Mouse (Mus musculus) midbrain, embryonic 13.5 days (tissue): Measurements from ENCODE around the gene Astn2. TPM values are rescaled to one million over a fixed set of nuclear protein-coding genes. Genes with fewer than 3 reads are reported as not detected.
A peak's percentile ranks its signal among the peaks of the same experiment; 100 is the strongest.

Experiments used
- ATAC-seq: fragments of 200-750 bp; cut with Nextera tagmentation; 2 replicates; pipeline ENCODE4 v1.8.0; 2017; ENCODE audit warnings: mild to moderate bottlenecking, moderate TSS enrichment, moderate library complexity
- H3K27ac ChIP-seq: fragments of 300-500 bp; sonication (generic); 2 replicates; pipeline ENCODE4 v1.5.1; 2015; ENCODE audit warnings: inconsistent platforms, mild to moderate bottlenecking, moderate library complexity
- H3K27me3 ChIP-seq: fragments of 300-500 bp; sonication (generic); 2 replicates; pipeline ENCODE4 v1.6.1; 2015; ENCODE audit warnings: mild to moderate bottlenecking, inconsistent platforms
- H3K36me3 ChIP-seq: fragments of 300-500 bp; sonication (generic); 2 replicates; pipeline ENCODE4 v1.6.1; 2015; ENCODE audit warnings: mild to moderate bottlenecking, inconsistent platforms
- H3K4me1 ChIP-seq: fragments of 300-500 bp; sonication (generic); replicated peaks from 2 replicates; pipeline ENCODE4 v1.6.1; 2015; ENCODE audit warnings: inconsistent platforms
- H3K4me2 ChIP-seq: fragments of 300-500 bp; sonication (generic); replicated peaks from 2 replicates; pipeline ENCODE4 v1.6.1; 2015; ENCODE audit warnings: moderate library complexity, mild to moderate bottlenecking, inconsistent platforms
- H3K4me3 ChIP-seq: fragments of 300-500 bp; sonication (generic); replicated peaks from 2 replicates; pipeline ENCODE4 v1.5.1; 2015; ENCODE audit warnings: mild to moderate bottlenecking, inconsistent platforms
- H3K9ac ChIP-seq: fragments of 300-500 bp; sonication (generic); replicated peaks from 2 replicates; pipeline ENCODE4 v1.6.1; 2015; ENCODE audit warnings: mild to moderate bottlenecking, inconsistent platforms
- H3K9me3 ChIP-seq: fragments of 300-500 bp; sonication (generic); 2 replicates; pipeline ENCODE4 v1.6.1; 2016; ENCODE audit warnings: mild to moderate bottlenecking, inconsistent platforms
- WGBS: fragments of 180-500 bp; shearing (Covaris S2); methylation state at CpG from one replicate; pipeline ENCODE4 v1.1.7; 2015; 5-methylcytosine and 5-hydroxymethylcytosine counted together
- polyA plus RNA-seq: library from polyadenylated mRNA; unstranded; fragments of >200 nt; fragmentation: Nextera tagmentation; extraction: Ambion mirVana; gene quantifications from 2 replicates; pipeline ENCODE4 v1.2.1, GENCODE M21; 2015

The Astn2 gene
- polyA plus RNA-seq, 1 experiment from 2014 or later, result 3.0 TPM

DNA sequence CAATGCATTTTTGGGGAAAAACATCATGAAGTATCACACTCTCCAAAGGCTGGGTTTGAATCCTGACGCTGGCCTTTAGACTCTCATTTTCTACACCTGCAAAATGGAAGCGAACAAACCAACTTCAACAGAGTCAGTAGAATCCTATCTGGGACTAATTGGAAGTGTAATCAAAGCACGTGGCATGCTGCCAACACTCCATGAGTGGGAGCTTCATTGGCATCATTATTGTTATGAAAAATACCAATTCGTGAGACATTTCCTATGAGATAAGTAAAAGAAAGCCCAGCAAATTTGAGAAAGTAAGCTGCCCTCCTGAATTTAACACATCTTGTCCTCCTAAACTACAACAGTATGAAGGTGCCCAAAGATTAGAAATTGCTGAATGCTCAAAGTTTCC lies 955.2 kb downstream of the Astn2 start:
- Histone ChIP-seq H3K4me1 (no peaks in the 10 kb centered on the region), H3K9me3 (no peaks in the 10 kb centered on the region), H3K36me3 (no peaks in the 10 kb centered on the region), H3K4me3 (no peak overlapping the region), H3K4me2 (no peak overlapping the region), H3K27ac (no peak overlapping the region), H3K27me3 (no peaks in the 10 kb centered on the region), H3K9ac (no peak overlapping the region)
- ATAC-seq, result no peak
- WGBS, result 86% methylated on average over 4 of the region's 4 CpGs

DNA sequence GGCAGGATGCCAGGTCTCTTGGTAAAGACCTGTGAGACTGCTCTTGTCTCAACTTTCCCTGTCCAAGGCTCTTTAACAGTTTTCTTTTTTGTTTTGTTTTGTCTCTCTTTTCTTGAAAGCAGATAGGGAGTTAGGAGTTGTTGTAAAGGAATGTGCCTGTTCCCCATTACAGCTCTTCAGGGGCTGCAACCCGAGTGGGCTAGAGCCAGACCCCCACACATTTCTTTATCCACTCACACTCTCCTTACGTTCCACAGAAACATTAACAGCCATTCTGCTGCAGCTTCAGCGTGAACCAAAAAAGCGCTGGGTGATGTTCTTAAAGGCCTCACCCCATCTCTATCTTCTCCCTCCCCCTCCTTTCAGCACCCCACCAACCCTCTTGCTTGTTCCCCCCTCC lies 962.7 kb downstream of the Astn2 start:
- no peaks in the 10 kb centered on the region for H3K27me3 ChIP-seq
- H3K4me1 ChIP-seq, result no peaks in the 10 kb centered on the region
- no peak overlapping the region for H3K27ac ChIP-seq
- no peaks in the 10 kb centered on the region for H3K9me3 ChIP-seq
- no peak overlapping the region for H3K4me3 ChIP-seq
- no peak overlapping the region for H3K4me2 ChIP-seq
- 78% methylated on average over 4 of the region's 4 CpGs for WGBS
- ATAC-seq, result no peak
- H3K36me3 ChIP-seq, result no peaks in the 10 kb centered on the region
- H3K9ac ChIP-seq, result no peak overlapping the region

DNA sequence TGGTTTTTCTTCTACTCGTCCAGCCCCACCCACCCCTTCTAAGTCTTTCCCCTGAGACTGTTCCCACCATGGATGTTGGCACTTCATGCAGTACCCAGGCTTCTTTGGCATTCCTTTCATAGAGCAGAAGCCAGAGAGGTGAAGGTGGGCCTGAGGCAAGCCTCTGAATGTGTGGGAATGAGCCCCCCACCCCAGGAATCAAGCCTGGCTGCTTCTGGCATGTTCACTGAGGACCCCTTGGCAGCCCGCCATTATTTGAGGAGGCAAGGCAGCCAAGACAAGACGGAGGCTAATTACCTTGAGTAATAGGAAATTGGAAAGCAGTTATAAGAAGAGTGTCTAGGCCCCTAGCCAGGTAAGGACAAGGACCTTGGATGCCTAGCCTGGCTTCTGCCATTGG lies 973.6 kb downstream of the Astn2 start:
- no peak for ATAC-seq
- Histone ChIP-seq H3K9me3 (no peaks in the 10 kb centered on the region), H3K9ac (no peak overlapping the region), H3K4me2 (no peak overlapping the region), H3K4me1 (no peaks in the 10 kb centered on the region), H3K27me3 (no peaks in the 10 kb centered on the region), H3K27ac (no peak overlapping the region), H3K4me3 (no peak overlapping the region), H3K36me3 (no peaks in the 10 kb centered on the region)
- WGBS, result 78% methylated on average over 3 of the region's 3 CpGs

DNA sequence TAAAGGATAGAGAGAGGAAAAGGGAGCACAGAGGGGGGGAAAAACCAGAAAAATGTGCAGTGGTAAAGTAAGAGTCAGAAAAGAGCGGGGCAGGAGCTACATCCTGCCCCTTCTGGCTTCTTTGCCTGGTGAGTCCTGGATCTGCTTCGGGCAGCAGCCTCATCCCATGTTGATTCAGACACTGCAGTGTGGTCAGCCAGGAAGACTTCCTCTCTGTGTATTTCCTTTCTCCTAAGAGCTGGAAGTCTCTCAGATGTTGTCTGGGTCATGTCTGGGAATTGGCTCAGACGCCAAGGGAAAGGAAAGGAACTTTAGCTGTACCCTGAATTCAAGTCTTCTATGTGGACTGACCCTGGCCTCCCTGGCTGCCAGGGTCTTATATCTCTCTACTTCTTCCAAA lies 976.9 kb downstream of the Astn2 start:
- Histone ChIP-seq H3K9me3 (no peaks in the 10 kb centered on the region), H3K4me2 (no peak overlapping the region), H3K4me3 (no peak overlapping the region), H3K27ac (no peak overlapping the region), H3K36me3 (no peaks in the 10 kb centered on the region), H3K27me3 (no peaks in the 10 kb centered on the region), H3K4me1 (no peaks in the 10 kb centered on the region), H3K9ac (no peak overlapping the region)
- ATAC-seq, result no peak
- 82% methylated on average over 3 of the region's 3 CpGs for WGBS

DNA sequence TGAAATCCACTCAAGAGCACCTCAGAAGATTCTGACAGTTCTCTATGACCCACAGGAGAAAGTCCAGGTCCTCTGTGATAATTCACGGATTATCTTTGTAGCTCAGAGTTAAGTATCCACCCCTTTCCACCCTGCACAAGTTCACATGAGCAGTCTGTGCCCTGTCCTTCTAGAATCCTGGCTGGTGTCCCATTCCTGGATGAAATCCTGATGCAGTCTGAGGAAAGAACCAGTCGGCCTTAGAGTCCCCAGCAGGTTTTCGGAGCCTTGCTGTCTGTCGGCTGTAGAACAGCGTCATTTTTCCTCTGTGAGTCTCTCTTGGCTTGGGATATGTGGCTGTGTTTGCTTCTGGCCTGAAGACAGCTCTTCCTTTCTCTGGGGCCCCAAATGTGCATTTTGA lies 978.0 kb downstream of the Astn2 start:
- ATAC-seq, result no peak
- H3K9ac ChIP-seq, result no peak overlapping the region
- H3K36me3 ChIP-seq, result no peaks in the 10 kb centered on the region
- H3K4me3 ChIP-seq, result no peak overlapping the region
- 86% methylated on average over 5 of the region's 5 CpGs for WGBS
- no peaks in the 10 kb centered on the region for H3K4me1 ChIP-seq
- no peak overlapping the region for H3K27ac ChIP-seq
- H3K27me3 ChIP-seq, result no peaks in the 10 kb centered on the region
- no peak overlapping the region for H3K4me2 ChIP-seq
- H3K9me3 ChIP-seq, result no peaks in the 10 kb centered on the region

DNA sequence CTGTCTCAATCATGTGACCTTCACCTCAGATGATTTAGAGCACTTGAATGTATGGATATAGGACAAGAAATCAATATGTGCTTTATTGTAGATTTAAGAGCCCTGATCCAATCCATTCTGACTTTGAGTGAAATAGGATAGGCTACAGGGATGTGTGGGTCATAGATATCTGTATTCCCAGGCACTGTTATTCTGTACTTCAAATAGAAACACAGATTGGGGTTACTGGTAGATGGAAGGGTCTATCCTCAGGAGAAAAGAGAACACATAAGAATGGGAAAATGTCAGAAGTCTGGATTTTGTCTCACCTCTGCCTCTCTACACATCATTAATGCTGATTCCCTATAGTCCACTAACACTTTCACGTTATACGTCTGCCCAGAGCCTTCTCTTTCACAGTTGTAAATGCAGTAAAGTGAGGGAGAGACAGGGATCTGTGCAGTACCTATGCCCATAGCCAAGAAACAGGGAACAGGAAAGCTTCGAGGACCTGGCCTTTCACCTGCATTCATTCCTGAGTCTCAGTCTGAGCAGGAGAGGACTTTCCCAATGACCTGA lies 981.3 kb downstream of the Astn2 start:
- Histone ChIP-seq H3K27me3 (no peaks in the 10 kb centered on the region), H3K36me3 (no peaks in the 10 kb centered on the region), H3K4me2 (no peak overlapping the region), H3K4me1 (peaks cover 8% of the 10 kb centered on the region), H3K27ac (no peak overlapping the region), H3K9ac (no peak overlapping the region), H3K9me3 (no peaks in the 10 kb centered on the region), H3K4me3 (no peak overlapping the region)
- 94% methylated on average over 3 of the region's 3 CpGs for WGBS
- no peak for ATAC-seq

DNA sequence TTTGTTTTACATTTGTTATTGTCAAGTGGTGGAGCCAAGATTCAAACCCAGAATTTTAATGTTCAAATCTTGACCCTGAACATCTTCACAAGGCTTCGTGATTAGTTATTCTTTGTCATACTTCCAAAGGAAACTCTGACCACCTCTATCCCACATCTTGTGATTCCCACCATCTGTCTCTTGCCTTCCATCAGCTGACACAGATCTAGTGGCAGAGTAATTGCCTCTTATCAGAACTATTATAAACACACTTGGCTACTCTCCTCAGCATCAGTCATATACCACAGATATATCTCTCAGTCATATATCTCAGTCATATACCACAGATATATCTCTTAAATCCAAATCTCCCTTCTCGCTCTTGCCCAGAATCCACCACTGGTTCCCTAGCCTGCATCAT lies 983.1 kb downstream of the Astn2 start:
- ATAC-seq, result no peak
- Histone ChIP-seq H3K9ac (no peak overlapping the region), H3K4me3 (no peak overlapping the region), H3K4me2 (no peak overlapping the region), H3K27ac (no peak overlapping the region), H3K36me3 (no peaks in the 10 kb centered on the region), H3K9me3 (no peaks in the 10 kb centered on the region), H3K27me3 (no peaks in the 10 kb centered on the region), H3K4me1 (peaks cover 8% of the 10 kb centered on the region)
- 85% methylated on average over 2 of the region's 2 CpGs for WGBS

DNA sequence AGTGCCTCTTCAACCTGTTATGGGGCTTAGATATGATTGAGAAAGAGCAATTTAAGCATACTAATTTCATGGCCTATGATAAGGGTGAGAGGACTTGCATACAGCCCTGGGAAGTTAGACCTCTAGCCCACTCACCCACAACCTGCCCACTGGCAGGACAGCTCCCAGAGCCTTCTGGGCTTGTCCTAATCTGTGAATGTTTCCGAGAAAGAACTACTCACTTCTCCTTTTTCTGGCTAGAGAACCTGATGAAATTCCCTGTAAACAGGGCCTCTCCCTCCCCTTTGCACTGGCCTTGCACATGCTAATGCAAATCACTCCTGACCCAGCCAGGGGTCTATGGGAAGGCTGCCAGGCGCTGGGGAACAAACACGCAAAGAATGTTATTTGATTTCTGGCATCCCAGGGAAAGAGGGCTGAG lies 983.9 kb downstream of the Astn2 start:
- peak; percentile 74 for ATAC-seq
- H3K9ac ChIP-seq, result no peak overlapping the region
- WGBS, result 1% methylated on average over 3 of the region's 3 CpGs
- no peak overlapping the region for H3K4me3 ChIP-seq
- no peak overlapping the region for H3K4me2 ChIP-seq
- no peak overlapping the region for H3K27ac ChIP-seq
- H3K9me3 ChIP-seq, result no peaks in the 10 kb centered on the region
- no peaks in the 10 kb centered on the region for H3K27me3 ChIP-seq
- H3K36me3 ChIP-seq, result no peaks in the 10 kb centered on the region
- H3K4me1 ChIP-seq, result peaks cover 8% of the 10 kb centered on the region

DNA sequence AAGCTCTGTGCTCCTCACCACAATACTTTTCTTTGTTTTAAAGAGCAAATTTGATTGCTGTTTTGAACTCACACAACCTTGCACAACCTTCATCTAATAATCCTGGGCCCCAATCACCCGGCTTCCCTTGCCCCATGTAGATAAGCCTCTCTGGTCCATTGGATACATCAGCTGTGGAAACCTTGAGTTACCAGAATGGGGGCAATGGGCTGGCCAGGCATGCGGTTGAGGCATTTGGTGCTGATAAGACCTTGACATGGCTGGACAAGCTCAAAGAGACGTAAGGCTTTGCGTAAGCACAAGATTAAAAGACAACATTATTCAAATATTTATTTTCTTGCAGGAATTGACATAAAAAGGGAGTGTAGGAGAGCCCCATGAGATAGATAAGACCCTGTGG lies 988.9 kb downstream of the Astn2 start:
- WGBS, result 86% methylated on average over 4 of the region's 4 CpGs
- Histone ChIP-seq H3K4me2 (no peak overlapping the region), H3K27me3 (no peaks in the 10 kb centered on the region), H3K36me3 (no peaks in the 10 kb centered on the region), H3K4me3 (no peak overlapping the region), H3K9me3 (no peaks in the 10 kb centered on the region), H3K27ac (no peak overlapping the region), H3K4me1 (peaks cover 3% of the 10 kb centered on the region), H3K9ac (no peak overlapping the region)
- ATAC-seq, result no peak

DNA sequence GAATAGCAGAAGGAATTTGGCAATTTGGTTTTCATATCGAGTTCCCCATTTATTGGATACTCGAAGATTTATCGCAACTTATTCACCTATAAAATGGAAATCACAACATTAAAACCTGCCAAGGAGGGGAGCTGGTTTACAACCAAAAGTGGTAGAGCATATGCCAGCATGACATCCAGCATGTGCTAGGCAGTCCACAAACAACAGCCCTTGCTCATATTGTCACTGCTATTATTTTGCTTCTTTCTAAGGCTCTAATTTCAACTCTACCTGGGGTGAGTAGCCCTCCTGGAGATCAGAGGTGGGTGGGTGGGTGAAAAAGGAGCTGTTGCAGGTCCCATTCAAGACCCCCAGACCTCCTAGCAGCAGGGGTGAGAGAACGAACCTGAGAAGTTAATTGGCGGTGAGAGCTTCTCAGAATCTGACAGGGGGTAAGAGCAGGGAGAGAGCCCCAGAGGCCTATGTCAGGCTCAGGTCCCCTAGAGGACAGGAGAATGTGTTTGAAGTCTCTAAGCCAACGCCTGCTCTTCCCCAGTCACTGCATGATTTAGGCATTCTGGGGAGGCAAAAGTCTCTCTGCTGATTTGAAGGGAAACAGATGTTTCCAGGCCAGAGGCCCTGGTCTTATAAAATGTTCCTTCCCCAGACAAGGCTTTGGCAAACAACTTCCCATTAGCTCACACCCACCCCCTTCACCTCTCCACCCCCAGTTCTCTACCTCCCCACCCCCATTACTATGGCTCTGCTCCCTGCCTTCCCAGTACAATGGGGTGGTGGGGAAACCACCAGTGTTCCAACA lies 1001.4 kb downstream of the Astn2 start:
- Histone ChIP-seq H3K27ac (no peak overlapping the region), H3K4me2 (no peak overlapping the region), H3K4me3 (no peak overlapping the region), H3K27me3 (no peaks in the 10 kb centered on the region), H3K9ac (no peak overlapping the region), H3K9me3 (no peaks in the 10 kb centered on the region), H3K4me1 (no peaks in the 10 kb centered on the region), H3K36me3 (no peaks in the 10 kb centered on the region)
- no peak for ATAC-seq
- 72% methylated on average over 6 of the region's 6 CpGs for WGBS

DNA sequence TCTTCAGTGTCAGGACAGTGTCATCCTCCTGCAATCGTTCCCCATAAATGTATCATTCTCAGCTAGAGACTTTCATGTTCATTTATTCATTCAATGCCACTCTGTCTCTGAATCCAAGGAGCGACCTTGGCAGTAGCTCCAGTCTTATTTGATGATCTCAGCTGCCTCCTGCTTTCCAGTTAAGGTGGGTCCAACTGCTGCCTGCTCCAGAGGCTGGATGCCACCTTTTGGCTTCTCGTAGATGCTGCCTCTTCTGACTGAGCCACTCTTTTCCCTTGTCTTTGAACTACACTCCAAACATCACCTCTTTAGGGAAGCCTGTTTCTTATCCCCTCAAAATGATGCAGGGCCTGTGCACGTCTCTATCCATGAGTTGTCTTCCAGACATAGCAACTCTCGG lies 1002.1 kb downstream of the Astn2 start:
- WGBS, result 87% methylated on average over 5 of the region's 5 CpGs
- Histone ChIP-seq H3K36me3 (no peaks in the 10 kb centered on the region), H3K4me3 (no peak overlapping the region), H3K4me1 (no peaks in the 10 kb centered on the region), H3K27me3 (no peaks in the 10 kb centered on the region), H3K9ac (no peak overlapping the region), H3K27ac (no peak overlapping the region), H3K4me2 (no peak overlapping the region), H3K9me3 (no peaks in the 10 kb centered on the region)
- ATAC-seq, result no peak

DNA sequence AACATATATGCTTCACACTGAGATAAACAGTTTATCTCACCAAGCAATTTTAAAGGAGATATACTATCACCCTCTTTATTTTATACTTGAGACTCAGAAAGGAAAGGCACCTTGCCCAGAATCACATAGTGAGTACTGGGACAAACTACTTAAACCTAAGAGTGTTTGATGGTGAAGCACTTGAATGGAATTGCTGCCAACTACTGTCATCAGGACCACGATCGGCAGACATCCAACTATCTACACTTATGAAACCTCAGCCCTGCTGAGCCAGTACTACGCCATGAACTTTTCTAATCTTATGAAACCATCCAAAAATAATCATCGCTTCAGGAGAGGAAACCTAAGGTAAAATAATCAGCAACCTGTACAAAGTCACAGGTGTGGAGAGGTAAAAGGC lies 1005.0 kb downstream of the Astn2 start:
- ATAC-seq, result no peak
- WGBS, result 96% methylated on average over 4 of the region's 4 CpGs
- H3K36me3 ChIP-seq, result no peaks in the 10 kb centered on the region
- H3K4me3 ChIP-seq, result no peak overlapping the region
- H3K4me2 ChIP-seq, result no peak overlapping the region
- H3K27ac ChIP-seq, result no peak overlapping the region
- H3K27me3 ChIP-seq, result no peaks in the 10 kb centered on the region
- no peaks in the 10 kb centered on the region for H3K4me1 ChIP-seq
- H3K9ac ChIP-seq, result no peak overlapping the region
- no peaks in the 10 kb centered on the region for H3K9me3 ChIP-seq

DNA sequence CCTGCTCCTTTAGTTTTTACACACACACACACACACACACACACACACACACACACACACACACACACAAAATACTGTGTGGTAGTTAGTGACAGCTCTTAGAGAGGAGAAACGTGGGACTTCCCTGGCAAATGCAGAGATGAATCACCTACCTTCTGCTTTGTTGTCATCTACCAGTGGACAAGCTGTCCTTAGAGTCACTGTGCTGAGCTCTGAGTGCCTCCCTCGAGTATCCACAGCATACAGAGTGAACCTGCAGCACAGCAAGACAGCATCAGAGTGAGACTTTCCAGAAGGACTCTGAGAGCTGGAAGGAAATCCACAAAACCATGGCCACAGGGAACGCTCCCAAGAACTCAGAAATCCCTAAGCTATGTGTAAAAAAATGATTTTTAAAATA lies 1007.6 kb downstream of the Astn2 start:
- no peaks in the 10 kb centered on the region for H3K36me3 ChIP-seq
- H3K4me2 ChIP-seq, result no peak overlapping the region
- WGBS, result 78% methylated on average over 3 of the region's 3 CpGs
- H3K9me3 ChIP-seq, result no peaks in the 10 kb centered on the region
- ATAC-seq, result no peak
- no peak overlapping the region for H3K27ac ChIP-seq
- no peak overlapping the region for H3K9ac ChIP-seq
- H3K4me1 ChIP-seq, result no peaks in the 10 kb centered on the region
- no peaks in the 10 kb centered on the region for H3K27me3 ChIP-seq
- H3K4me3 ChIP-seq, result no peak overlapping the region
